Mouse (Mus musculus) thymus, postnatal 10 days (tissue): ENCODE data around the gene Nup62.

Experiments
- DNase-seq, 2 experiments: peaks; one replicate each; pipeline ENCODE4 v3.0.0; 2021; ENCODE audit warnings: low spot score in 2 of 2

The Nup62 gene

GRCm38 (mm10) chr7:44815721-44816469, at the start of gene Nup62, which contains the start of gene Il4i1:
Nup62 (plus strand) TSS chr7:44816088.
Il4i1 (plus strand) TSS chr7:44816387.
- DNase-seq = peak; percentile 99

- DNase-seq = no peak
These were observed 47.8 kb upstream of the Nup62 start for GRCm38 (mm10) chr7:44768129-44768528.

- peak in 1 of 2 experiments; percentile 40 for DNase-seq
These were observed 45.8 kb upstream of the Nup62 start for GRCm38 (mm10) chr7:44770046-44770578.

GRCm38 (mm10) chr7:44772591-44773204, 43.2 kb upstream of the Nup62 start:
- DNase-seq = peak in 1 of 2 experiments; percentile 19

- no peak for DNase-seq
These were observed 38.9 kb upstream of the Nup62 start for GRCm38 (mm10) chr7:44776849-44777498.

GRCm38 (mm10) chr7:44780101-44780500, 35.8 kb upstream of the Nup62 start:
- no peak for DNase-seq

- no peak for DNase-seq
These were observed 26.4 kb upstream of the Nup62 start for GRCm38 (mm10) chr7:44789531-44789930.

GRCm38 (mm10) chr7:44790066-44790465, 25.8 kb upstream of the Nup62 start:
- DNase-seq = no peak

- DNase-seq = no peak
These were observed 23.1 kb upstream of the Nup62 start for GRCm38 (mm10) chr7:44792781-44793180.

GRCm38 (mm10) chr7:44808927-44809326, 7.0 kb upstream of the Nup62 start:
- no peak for DNase-seq

GRCm38 (mm10) chr7:44809466-44809865, 6.4 kb upstream of the Nup62 start:
- DNase-seq = no peak

GRCm38 (mm10) chr7:44810365-44810764, 5.5 kb upstream of the Nup62 start:
- no peak for DNase-seq

GRCm38 (mm10) chr7:44810819-44811557, 4.9 kb upstream of the Nup62 start:
- no peak for DNase-seq

- DNase-seq = no peak
These were observed 3.1 kb upstream of the Nup62 start for GRCm38 (mm10) chr7:44812651-44813325.

GRCm38 (mm10) chr7:44813985-44814384, 1.9 kb upstream of the Nup62 start:
- DNase-seq = no peak

- no peak for DNase-seq
These were observed 1.5 kb upstream of the Nup62 start for GRCm38 (mm10) chr7:44814423-44814822.

- DNase-seq = peak in 1 of 2 experiments; percentile 52
These were observed 835 bp upstream of the Nup62 start for GRCm38 (mm10) chr7:44814952-44815553.

GRCm38 (mm10) chr7:44816470-44817021, 658 bp downstream of the Nup62 start, which contains the start of gene Atf5:
Atf5 (minus strand) TSS chr7:44816658.
- peak in 1 of 2 experiments; percentile 66 for DNase-seq

GRCm38 (mm10) chr7:44817441-44817840, 1.6 kb downstream of the Nup62 start:
- no peak for DNase-seq

GRCm38 (mm10) chr7:44818164-44818563, 2.3 kb downstream of the Nup62 start:
- DNase-seq = no peak
